Mouse (Mus musculus) liver, adult 2 months (tissue): ENCODE results near the gene Hcar1.

Source experiments
- CTCF ChIP-seq: fragments of 200-500 bp; IDR thresholded peaks from 2 replicates; pipeline ENCODE4 v1.5.1; 2011; ENCODE audit warnings: low read depth, low read length, control low read depth
- POLR2A ChIP-seq: fragments of 200-500 bp; IDR thresholded peaks from 2 replicates; pipeline ENCODE4 v1.6.1; 2011; ENCODE audit warnings: low read length, control low read depth; ENCODE audit not compliant: insufficient read depth; ENCODE audit errors: extremely low read depth

GRCm38 (mm10) chr5:123874177-123874576 lies 5.6 kb downstream of the Hcar1 start:
- no peak for TF ChIP-seq CTCF
- TF ChIP-seq POLR2A = no peak
